Mouse (Mus musculus) heart, embryonic 10.5 days (tissue): ENCODE data around the gene Snd1. TPM values are rescaled to one million over a fixed set of nuclear protein-coding genes. Genes with fewer than 3 reads are reported as not detected.

Source experiments
- DNase-seq: peaks from one replicate; pipeline ENCODE4 v3.0.0-alpha.2; 2017; ENCODE audit warnings: low spot score
- H3K27ac ChIP-seq: fragments of 300-500 bp; sonication (generic); 2 replicates; pipeline ENCODE4 v1.5.1; 2016; ENCODE audit warnings: mild to moderate bottlenecking
- H3K27me3 ChIP-seq: fragments of 300-500 bp; sonication (generic); 2 replicates; pipeline ENCODE4 v1.6.1; 2016; ENCODE audit warnings: mild to moderate bottlenecking; ENCODE audit not compliant: poor library complexity, insufficient read depth, severe bottlenecking
- H3K36me3 ChIP-seq: fragments of 300-500 bp; sonication (generic); 2 replicates; pipeline ENCODE4 v1.6.1; 2016; ENCODE audit warnings: mild to moderate bottlenecking, moderate library complexity
- H3K4me1 ChIP-seq: fragments of 300-500 bp; sonication (generic); 2 replicates; pipeline ENCODE4 v1.6.1; 2016; ENCODE audit warnings: mild to moderate bottlenecking
- H3K4me3 ChIP-seq: fragments of 300-500 bp; sonication (generic); 2 replicates; pipeline ENCODE4 v1.5.1; 2016; ENCODE audit warnings: mild to moderate bottlenecking, moderate library complexity
- H3K9me3 ChIP-seq: fragments of 300-500 bp; sonication (generic); 2 replicates; pipeline ENCODE4 v1.6.1; 2016; ENCODE audit warnings: mild to moderate bottlenecking, moderate library complexity
- WGBS: fragments of 180-500 bp; shearing (Covaris S2); methylation state at CpG from one replicate; pipeline ENCODE4 v1.1.7; 2016; 5-methylcytosine and 5-hydroxymethylcytosine counted together
- polyA plus RNA-seq: library from polyadenylated mRNA; unstranded; fragments of >200 nt; fragmentation: Nextera tagmentation; extraction: Ambion mirVana; gene quantifications from 2 replicates; pipeline ENCODE4 v1.2.1, GENCODE M21; 2016

Gene Snd1
- polyA plus RNA-seq, 1 experiment from 2014 or later, result 120 TPM

- Histone ChIP-seq H3K27ac (no peak overlapping the region), H3K4me3 (no peak overlapping the region), H3K27me3 (no peaks in the 10 kb centered on the region), H3K36me3 (0 out of 2 replicates have a peak, but pooled peaks cover 2% of the 10 kb centered on the region), H3K9me3 (no peaks in the 10 kb centered on the region), H3K4me1 (peaks cover 13% of the 10 kb centered on the region)
- 93% methylated on average over 5 of the region's 5 CpGs for WGBS
- DNase-seq, result no peak
Measured at GRCm38 (mm10) chr6:28640088-28640487, 165.1 kb downstream of the Snd1 start.

GRCm38 (mm10) chr6:28642909-28643308 is 168.0 kb downstream of the Snd1 start:
- no peaks in the 10 kb centered on the region for H3K27me3 ChIP-seq
- WGBS, result 75% methylated on average over 2 of the region's 2 CpGs
- no peak overlapping the region for H3K4me3 ChIP-seq
- no peaks in the 10 kb centered on the region for H3K4me1 ChIP-seq
- no peaks in the 10 kb centered on the region for H3K9me3 ChIP-seq
- no peak overlapping the region for H3K27ac ChIP-seq
- 0 out of 2 replicates have a peak, but pooled peaks cover 2% of the 10 kb centered on the region for H3K36me3 ChIP-seq
- no peak for DNase-seq

- Histone ChIP-seq H3K4me3 (no peak overlapping the region), H3K9me3 (no peaks in the 10 kb centered on the region), H3K27ac (no peak overlapping the region), H3K4me1 (no peaks in the 10 kb centered on the region), H3K27me3 (no peaks in the 10 kb centered on the region), H3K36me3 (0 out of 2 replicates have a peak, but pooled peaks cover 2% of the 10 kb centered on the region)
- no peak for DNase-seq
Measured at GRCm38 (mm10) chr6:28645231-28645630, 170.3 kb downstream of the Snd1 start.

GRCm38 (mm10) chr6:28656511-28656910 is 181.6 kb downstream of the Snd1 start:
- Histone ChIP-seq H3K36me3 (no peaks in the 10 kb centered on the region), H3K27ac (no peak overlapping the region), H3K4me3 (no peak overlapping the region), H3K9me3 (no peaks in the 10 kb centered on the region), H3K27me3 (no peaks in the 10 kb centered on the region), H3K4me1 (no peaks in the 10 kb centered on the region)
- 95% methylated on average over 5 of the region's 5 CpGs for whole genome bisulfite sequencing
- DNase-seq, result no peak

- 92% methylated on average over 3 of the region's 3 CpGs for WGBS
- H3K36me3 ChIP-seq, result no peaks in the 10 kb centered on the region
- H3K27me3 ChIP-seq, result no peaks in the 10 kb centered on the region
- H3K9me3 ChIP-seq, result no peaks in the 10 kb centered on the region
- no peak overlapping the region for H3K27ac ChIP-seq
- no peaks in the 10 kb centered on the region for H3K4me1 ChIP-seq
- H3K4me3 ChIP-seq, result no peak overlapping the region
- DNase-seq, result no peak
Measured at GRCm38 (mm10) chr6:28663004-28663403, 188.1 kb downstream of the Snd1 start.

GRCm38 (mm10) chr6:28663670-28664069 is 188.7 kb downstream of the Snd1 start:
- Histone ChIP-seq H3K4me1 (no peaks in the 10 kb centered on the region), H3K9me3 (no peaks in the 10 kb centered on the region), H3K27me3 (no peaks in the 10 kb centered on the region), H3K27ac (no peak overlapping the region), H3K36me3 (peaks cover 4% of the 10 kb centered on the region; the same call in 1 of the 2 replicates), H3K4me3 (no peak overlapping the region)
- no peak for DNase-seq
- WGBS, result 91% methylated on average over 5 of the region's 5 CpGs

GRCm38 (mm10) chr6:28664716-28665115 is 189.8 kb downstream of the Snd1 start:
- no peaks in the 10 kb centered on the region for H3K9me3 ChIP-seq
- DNase-seq, result no peak
- 90% methylated on average over 3 of the region's 3 CpGs for WGBS

GRCm38 (mm10) chr6:28667586-28667985 is 192.6 kb downstream of the Snd1 start:
- DNase-seq, result no peak
- Histone ChIP-seq H3K4me3 (no peak overlapping the region), H3K4me1 (no peaks in the 10 kb centered on the region), H3K9me3 (no peaks in the 10 kb centered on the region), H3K36me3 (peaks cover 10% of the 10 kb centered on the region; the same call in 1 of the 2 replicates), H3K27me3 (no peaks in the 10 kb centered on the region), H3K27ac (no peak overlapping the region)
- WGBS, result 92% methylated on average over 1 of the region's 1 CpGs

More at GRCm38 (mm10) chr6:28664716-28665115, 189.8 kb downstream of the Snd1 start:
- H3K36me3 ChIP-seq, result peaks cover 10% of the 10 kb centered on the region; the same call in 1 of the 2 replicates
- no peaks in the 10 kb centered on the region for H3K27me3 ChIP-seq
- H3K27ac ChIP-seq, result no peak overlapping the region
- no peaks in the 10 kb centered on the region for H3K4me1 ChIP-seq
- H3K4me3 ChIP-seq, result no peak overlapping the region

GRCm38 (mm10) chr6:28669251-28669650 is 194.3 kb downstream of the Snd1 start:
- 91% methylated on average over 5 of the region's 5 CpGs for WGBS

GRCm38 (mm10) chr6:28672388-28672787 is 197.4 kb downstream of the Snd1 start:
- Histone ChIP-seq H3K4me3 (no peak overlapping the region), H3K27me3 (no peaks in the 10 kb centered on the region), H3K27ac (no peak overlapping the region), H3K9me3 (no peaks in the 10 kb centered on the region), H3K4me1 (no peaks in the 10 kb centered on the region), H3K36me3 (peaks cover 10% of the 10 kb centered on the region; the same call in 1 of the 2 replicates)
- DNase-seq, result no peak
- WGBS, result 91% methylated on average over 1 of the region's 1 CpGs

More at GRCm38 (mm10) chr6:28669251-28669650, 194.3 kb downstream of the Snd1 start:
- DNase-seq, result no peak
- H3K9me3 ChIP-seq, result no peaks in the 10 kb centered on the region
- H3K27ac ChIP-seq, result no peak overlapping the region
- no peaks in the 10 kb centered on the region for H3K4me1 ChIP-seq
- H3K36me3 ChIP-seq, result peaks cover 10% of the 10 kb centered on the region; the same call in 1 of the 2 replicates
- H3K27me3 ChIP-seq, result no peaks in the 10 kb centered on the region
- no peak overlapping the region for H3K4me3 ChIP-seq

GRCm38 (mm10) chr6:28674686-28675085 is 199.7 kb downstream of the Snd1 start:
- Histone ChIP-seq H3K4me3 (no peak overlapping the region), H3K36me3 (no peaks in the 10 kb centered on the region), H3K9me3 (no peaks in the 10 kb centered on the region), H3K4me1 (peaks cover 6% of the 10 kb centered on the region), H3K27ac (no peak overlapping the region), H3K27me3 (no peaks in the 10 kb centered on the region)
- DNase-seq, result no peak
- 100% methylated on average over 1 of the region's 1 CpGs for WGBS

- DNase-seq, result no peak
- Histone ChIP-seq H3K4me3 (no peak overlapping the region), H3K4me1 (peaks cover 13% of the 10 kb centered on the region), H3K9me3 (no peaks in the 10 kb centered on the region), H3K27ac (no peak overlapping the region), H3K27me3 (no peaks in the 10 kb centered on the region), H3K36me3 (no peaks in the 10 kb centered on the region)
- 60% methylated on average over 1 of the region's 1 CpGs for WGBS
Measured at GRCm38 (mm10) chr6:28678896-28679295, 204.0 kb downstream of the Snd1 start.

- WGBS, result 89% methylated on average over 4 of the region's 4 CpGs
Measured at GRCm38 (mm10) chr6:28680537-28680936, 205.6 kb downstream of the Snd1 start.

More at GRCm38 (mm10) chr6:28680537-28680936, 205.6 kb downstream of the Snd1 start:
- no peak overlapping the region for H3K27ac ChIP-seq
- DNase-seq, result no peak
- no peaks in the 10 kb centered on the region for H3K36me3 ChIP-seq
- no peaks in the 10 kb centered on the region for H3K27me3 ChIP-seq
- no peaks in the 10 kb centered on the region for H3K9me3 ChIP-seq
- no peak overlapping the region for H3K4me3 ChIP-seq
- peaks cover 13% of the 10 kb centered on the region for H3K4me1 ChIP-seq
